Mouse (Mus musculus): ENCODE measurements around the gene Slc19a2. TPM values are rescaled to one million over a fixed set of nuclear protein-coding genes. Genes with fewer than 3 reads are reported as not detected.

Slc19a2 gene
- 40.6 TPM for polyA plus RNA-seq (2014; fragmentation: Illumina TruSeq; extraction: RNeasy Lipid Tissue Mini Kit (QIAGEN cat#74804); ENCODE audit: low replicate concordance)

DNA sequence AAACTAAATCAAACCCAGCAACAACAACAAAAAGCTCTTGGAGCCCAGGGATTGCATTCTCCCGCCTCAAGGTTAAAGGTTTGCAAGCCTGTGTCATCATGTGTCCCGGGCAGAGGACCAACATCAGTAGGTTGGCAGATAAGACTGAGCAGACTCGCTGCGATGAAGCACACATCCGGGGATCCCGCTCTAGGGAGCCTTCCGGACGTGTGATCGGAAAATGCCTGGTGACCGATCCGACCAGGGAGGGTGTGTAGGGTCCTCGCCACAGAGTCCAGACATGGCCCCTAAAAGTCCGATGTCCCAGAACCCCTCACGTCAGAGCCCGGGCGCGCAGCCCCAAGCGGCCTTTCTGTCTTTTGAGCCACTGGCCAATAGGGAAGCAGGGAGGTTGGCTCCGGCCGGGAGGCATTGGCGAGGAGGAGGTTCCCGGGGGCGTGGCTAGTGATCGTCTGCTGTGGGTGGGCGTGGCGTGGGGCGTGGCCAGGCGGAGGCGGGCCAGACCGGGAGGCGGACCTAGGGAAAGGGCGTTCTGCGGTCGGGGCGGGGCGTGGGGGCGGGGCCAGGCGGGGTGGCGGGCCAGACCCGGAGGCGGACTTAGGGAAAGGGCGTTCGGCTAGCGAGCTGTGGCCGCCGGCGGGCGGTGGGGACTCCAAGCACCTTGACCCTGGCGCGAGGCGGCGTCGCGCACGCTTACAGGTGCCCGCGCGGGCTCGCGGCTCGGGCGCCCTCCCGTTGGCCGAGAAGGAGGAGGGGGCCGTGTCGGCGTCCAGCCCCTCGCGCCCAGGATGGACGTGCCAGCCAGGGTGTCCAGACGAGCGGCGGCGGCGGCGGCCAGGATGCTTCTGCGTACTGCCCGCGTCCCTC lies at the start of gene Slc19a2:
Gene Slc19a2 (plus strand): TSS at position 582 of the 867 bp plus-strand sequence.

DNA sequence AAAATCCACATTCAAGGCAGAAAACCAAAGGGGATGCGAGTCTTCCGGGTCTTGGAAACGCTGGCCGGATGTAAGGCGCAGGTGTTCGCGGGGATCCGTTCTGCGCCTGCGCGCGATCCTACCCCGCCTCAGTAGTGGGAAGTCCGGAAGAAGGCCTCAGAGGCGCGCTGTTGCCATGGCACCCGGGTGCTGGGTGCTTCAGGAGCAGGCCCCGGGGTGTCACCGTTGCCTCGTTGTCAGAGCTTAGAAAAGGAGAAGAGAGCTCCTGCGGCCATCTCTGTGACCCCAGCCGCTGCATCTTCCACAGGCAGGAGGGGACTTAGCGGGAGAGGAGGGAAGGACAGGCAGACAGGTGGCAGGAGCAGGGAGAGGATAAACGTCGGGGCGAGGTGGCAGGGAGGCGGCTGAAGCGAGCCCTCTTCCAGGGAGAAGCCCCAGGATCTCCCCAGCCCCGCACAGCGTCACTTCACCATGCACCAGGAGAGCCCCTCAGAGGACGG lies 26.7 kb downstream of the Slc19a2 start, which contains the start of gene Ccdc181:
Gene Ccdc181 (plus strand): TSS at position 131 of the 500 bp plus-strand sequence.

DNA sequence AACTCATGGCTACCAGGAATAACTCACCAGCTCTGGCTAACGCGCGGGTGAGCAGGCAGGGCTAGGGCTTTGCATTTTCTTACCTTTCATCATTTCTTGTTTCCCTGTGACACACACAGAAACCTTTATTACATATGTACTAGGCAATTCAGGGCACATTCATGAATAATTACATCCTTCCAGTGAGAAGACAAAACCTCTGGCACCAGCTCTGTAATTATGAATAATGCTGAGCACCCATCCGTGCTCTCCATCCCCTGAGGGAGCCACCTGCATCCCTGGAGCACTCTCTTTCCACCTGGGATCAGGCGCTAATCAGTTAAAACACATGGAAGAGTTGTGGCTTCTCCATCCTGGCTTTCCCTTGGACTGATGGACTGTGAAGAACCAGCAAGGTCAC lies 55.0 kb downstream of the Slc19a2 start, which contains the start of gene Nme7:
Gene Nme7 (plus strand): TSS at position 301 of the 400 bp plus-strand sequence.

DNA sequence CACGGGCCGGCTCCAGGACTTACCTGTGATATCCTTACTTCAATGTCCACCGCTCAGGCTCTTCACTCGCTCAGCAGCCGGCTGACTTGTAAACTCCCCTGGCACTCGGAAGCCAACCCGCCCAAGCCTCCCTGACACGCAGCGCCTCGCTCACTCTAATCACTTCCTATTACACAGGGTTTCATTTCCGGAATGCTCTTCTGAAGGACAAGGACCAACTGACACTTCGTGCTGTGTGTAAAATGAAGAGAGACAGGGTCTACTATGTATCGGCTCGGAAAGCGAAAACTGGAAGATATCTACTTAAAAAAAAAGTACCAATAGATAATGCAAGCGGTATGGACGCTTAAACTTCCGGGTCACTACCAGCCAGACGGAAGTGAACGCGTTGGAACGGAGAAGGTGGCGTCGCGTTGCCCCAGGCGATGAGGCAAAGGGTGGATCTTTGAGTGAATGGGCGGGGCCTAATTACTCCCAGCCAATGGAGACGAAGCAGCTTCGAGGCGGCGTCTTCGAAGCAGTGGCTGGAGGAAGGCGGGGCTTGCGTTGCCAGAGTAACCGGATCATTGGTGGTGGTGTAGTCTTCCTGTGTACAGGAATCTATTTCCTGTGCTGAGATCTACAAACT lies 58.4 kb downstream of the Slc19a2 start, which contains the start of gene Blzf1:
Gene Blzf1 (minus strand): TSS at position 366 of the 628 bp plus-strand sequence.

Other genes starting within 250 kb of the Slc19a2 start
- not detected for gene Sele, start 200.8 kb upstream of the Slc19a2 start, polyA plus RNA-seq (2014; fragmentation: Illumina TruSeq; extraction: RNeasy Lipid Tissue Mini Kit (QIAGEN cat#74804); ENCODE audit: low replicate concordance)
- 6.7 TPM for gene Sell, start 187.1 kb upstream of the Slc19a2 start, polyA plus RNA-seq (2014; fragmentation: Illumina TruSeq; extraction: RNeasy Lipid Tissue Mini Kit (QIAGEN cat#74804); ENCODE audit: low replicate concordance)
- gene Selp, start 133.8 kb upstream of the Slc19a2 start, polyA plus RNA-seq (2014; fragmentation: Illumina TruSeq; extraction: RNeasy Lipid Tissue Mini Kit (QIAGEN cat#74804); ENCODE audit: low replicate concordance), result 1.6 TPM
- gene F5, start 97.2 kb upstream of the Slc19a2 start, polyA plus RNA-seq (2014; fragmentation: Illumina TruSeq; extraction: RNeasy Lipid Tissue Mini Kit (QIAGEN cat#74804); ENCODE audit: low replicate concordance), result 2.5 TPM
- 20.9 TPM for gene Ccdc181, start 26.5 kb downstream of the Slc19a2 start, polyA plus RNA-seq (2014; fragmentation: Illumina TruSeq; extraction: RNeasy Lipid Tissue Mini Kit (QIAGEN cat#74804); ENCODE audit: low replicate concordance)
- gene Nme7, start 55.1 kb downstream of the Slc19a2 start, polyA plus RNA-seq (2014; fragmentation: Illumina TruSeq; extraction: RNeasy Lipid Tissue Mini Kit (QIAGEN cat#74804); ENCODE audit: low replicate concordance), result 12.7 TPM
- 38.6 TPM for gene Blzf1, start 58.4 kb downstream of the Slc19a2 start, polyA plus RNA-seq (2014; fragmentation: Illumina TruSeq; extraction: RNeasy Lipid Tissue Mini Kit (QIAGEN cat#74804); ENCODE audit: low replicate concordance)
- gene Atp1b1, start 209.3 kb downstream of the Slc19a2 start, polyA plus RNA-seq (2014; fragmentation: Illumina TruSeq; extraction: RNeasy Lipid Tissue Mini Kit (QIAGEN cat#74804); ENCODE audit: low replicate concordance), result 3,238 TPM

Measured in small intestine, adult 10 weeks (tissue).